Mouse (Mus musculus) cerebellum, adult 9-10 months (tissue): ENCODE measurements around the gene Patz1.

Experiments
- DNase-seq: peaks from one replicate; pipeline ENCODE4 v3.0.0; 2022

The Patz1 gene

GRCm38 (mm10) chr11:3292711-3293249 lies 4.1 kb downstream of the Patz1 start:
- peak; percentile 59 for DNase-seq

- no peak for DNase-seq
Observed at GRCm38 (mm10) chr11:3293361-3293760, 4.7 kb downstream of the Patz1 start.

- no peak for DNase-seq
Observed at GRCm38 (mm10) chr11:3294641-3295040, 6.0 kb downstream of the Patz1 start.

GRCm38 (mm10) chr11:3296056-3296455 lies 7.4 kb downstream of the Patz1 start:
- no peak for DNase-seq

GRCm38 (mm10) chr11:3297871-3298812 lies 9.5 kb downstream of the Patz1 start:
- no peak for DNase-seq

- DNase-seq = no peak
Observed at GRCm38 (mm10) chr11:3298813-3299185, 10.1 kb downstream of the Patz1 start.

GRCm38 (mm10) chr11:3301075-3301474 lies 12.4 kb downstream of the Patz1 start:
- no peak for DNase-seq

GRCm38 (mm10) chr11:3302385-3302784 lies 13.7 kb downstream of the Patz1 start:
- DNase-seq = no peak

GRCm38 (mm10) chr11:3302792-3303191 lies 14.1 kb downstream of the Patz1 start:
- DNase-seq = no peak

GRCm38 (mm10) chr11:3305821-3306220 lies 17.1 kb downstream of the Patz1 start:
- DNase-seq = no peak

- DNase-seq = no peak
Observed at GRCm38 (mm10) chr11:3307875-3308274, 19.2 kb downstream of the Patz1 start.

- DNase-seq = no peak
Observed at GRCm38 (mm10) chr11:3309884-3310283, 21.2 kb downstream of the Patz1 start.

GRCm38 (mm10) chr11:3310789-3311585 lies 22.3 kb downstream of the Patz1 start:
- no peak for DNase-seq

GRCm38 (mm10) chr11:3311586-3312347 lies 23.1 kb downstream of the Patz1 start:
- no peak for DNase-seq

- DNase-seq = no peak
Observed at GRCm38 (mm10) chr11:3313294-3313693, 24.6 kb downstream of the Patz1 start.

- DNase-seq = peak; percentile 84
Observed at GRCm38 (mm10) chr11:3314148-3314547, 25.5 kb downstream of the Patz1 start.

GRCm38 (mm10) chr11:3318286-3318685 lies 29.6 kb downstream of the Patz1 start:
- no peak for DNase-seq

GRCm38 (mm10) chr11:3328271-3328670 lies 39.6 kb downstream of the Patz1 start:
- peak; percentile 47 for DNase-seq

GRCm38 (mm10) chr11:3328806-3329775 lies 40.4 kb downstream of the Patz1 start:
- DNase-seq = peak; percentile 55

GRCm38 (mm10) chr11:3329891-3330451 lies 41.3 kb downstream of the Patz1 start, which contains the start of gene Pik3ip1:
TSS of gene Pik3ip1 (plus strand) at chr11:3330401.
- DNase-seq = no peak

GRCm38 (mm10) chr11:3330566-3330965 lies 41.9 kb downstream of the Patz1 start:
- peak; percentile 96 for DNase-seq
